Mouse (Mus musculus) embryonic facial prominence, embryonic 13.5 days (tissue): Measurements from ENCODE around the gene Gnl1. TPM values are rescaled to one million over a fixed set of nuclear protein-coding genes. Genes with fewer than 3 reads are reported as not detected.

Experiments used
- ATAC-seq: fragments of 200-750 bp; cut with Nextera tagmentation; 2 replicates; pipeline ENCODE4 v1.8.0; 2017; ENCODE audit warnings: low read depth; ENCODE audit not compliant: insufficient number of reproducible peaks, insufficient read depth, low FRiP score, low TSS enrichment
- H3K27ac ChIP-seq: fragments of 300-500 bp; sonication (generic); 2 replicates; pipeline ENCODE4 v1.5.1; 2015; ENCODE audit warnings: moderate library complexity, mild to moderate bottlenecking, inconsistent platforms
- H3K27me3 ChIP-seq: fragments of 300-500 bp; sonication (generic); 2 replicates; pipeline ENCODE4 v1.6.1; 2015; ENCODE audit warnings: mild to moderate bottlenecking, inconsistent platforms
- H3K36me3 ChIP-seq: fragments of 300-500 bp; sonication (generic); 2 replicates; pipeline ENCODE4 v1.6.1; 2015; ENCODE audit warnings: mild to moderate bottlenecking, inconsistent platforms
- H3K4me1 ChIP-seq: fragments of 300-500 bp; sonication (generic); 2 replicates; pipeline ENCODE4 v1.6.1; 2015; ENCODE audit warnings: inconsistent platforms
- H3K4me2 ChIP-seq: fragments of 300-500 bp; sonication (generic); 2 replicates; pipeline ENCODE4 v1.6.1; 2015; ENCODE audit warnings: moderate library complexity, mild to moderate bottlenecking, inconsistent platforms
- H3K4me3 ChIP-seq: fragments of 300-500 bp; sonication (generic); 2 replicates; pipeline ENCODE4 v1.5.1; 2015; ENCODE audit warnings: mild to moderate bottlenecking, inconsistent platforms
- H3K9ac ChIP-seq: fragments of 300-500 bp; sonication (generic); 2 replicates; pipeline ENCODE4 v1.6.1; 2015; ENCODE audit warnings: mild to moderate bottlenecking, inconsistent platforms
- H3K9me3 ChIP-seq: fragments of 300-500 bp; sonication (generic); 2 replicates; pipeline ENCODE4 v1.6.1; 2016; ENCODE audit warnings: inconsistent platforms
- WGBS: fragments of 180-500 bp; shearing (Covaris S2); methylation state at CpG from one replicate; pipeline ENCODE4 v1.1.7; 2015; ENCODE audit warnings: mixed read lengths; 5-methylcytosine and 5-hydroxymethylcytosine counted together
- polyA plus RNA-seq: library from polyadenylated mRNA; unstranded; fragments of >200 nt; fragmentation: Nextera tagmentation; extraction: Ambion mirVana; gene quantifications from 2 replicates; pipeline ENCODE4 v1.2.1, GENCODE M21; 2015

Gnl1 gene
- polyA plus RNA-seq, 1 experiment from 2014 or later = 64.8 TPM

GRCm38 (mm10) chr17:35963279-35963678, 16.4 kb upstream of the Gnl1 start:
- Histone ChIP-seq H3K4me3 (no peak overlapping the region), H3K4me2 (no peak overlapping the region), H3K9ac (no peak overlapping the region), H3K27ac (no peak overlapping the region), H3K4me1 (peaks cover 7% of the 10 kb centered on the region), H3K27me3 (no peaks in the 10 kb centered on the region), H3K9me3 (no peaks in the 10 kb centered on the region), H3K36me3 (peaks cover 75% of the 10 kb centered on the region)
- ATAC-seq = no peak
- 81% methylated on average over 10 of the region's 10 CpGs for WGBS

GRCm38 (mm10) chr17:35967621-35968020, 12.0 kb upstream of the Gnl1 start:
- ATAC-seq = no peak
- Histone ChIP-seq H3K4me1 (peaks cover 21% of the 10 kb centered on the region), H3K27me3 (no peaks in the 10 kb centered on the region), H3K36me3 (peaks cover 38% of the 10 kb centered on the region), H3K4me3 (no peak overlapping the region), H3K9ac (no peak overlapping the region), H3K27ac (no peak overlapping the region), H3K9me3 (no peaks in the 10 kb centered on the region), H3K4me2 (no peak overlapping the region)
- 91% methylated on average over 2 of the region's 2 CpGs for WGBS

GRCm38 (mm10) chr17:35969418-35970389, 9.9 kb upstream of the Gnl1 start, which contains the start of gene Abcf1:
Gene Abcf1, minus strand, starts transcription at chr17:35969761.
- no peaks in the 10 kb centered on the region for H3K9me3 ChIP-seq
- H3K4me2 ChIP-seq = peak within 1 kb of the TSS; percentile 88
- peaks cover 34% of the 10 kb centered on the region for H3K36me3 ChIP-seq
- H3K9ac ChIP-seq = peak within 1 kb of the TSS; percentile 93
- peak within 1 kb of the TSS; percentile 75 for H3K27ac ChIP-seq
- H3K4me1 ChIP-seq = peaks cover 21% of the 10 kb centered on the region
- under 1% methylated on average over 66 of the region's 68 CpGs for WGBS
- peak within 1 kb of the TSS; percentile 92 for H3K4me3 ChIP-seq
- no peaks in the 10 kb centered on the region for H3K27me3 ChIP-seq
- peak; percentile 92 for ATAC-seq

GRCm38 (mm10) chr17:35972131-35972530, 7.5 kb upstream of the Gnl1 start:
- H3K9ac ChIP-seq = no peak overlapping the region
- no peaks in the 10 kb centered on the region for H3K9me3 ChIP-seq
- H3K27ac ChIP-seq = no peak overlapping the region
- H3K27me3 ChIP-seq = no peaks in the 10 kb centered on the region
- 63% methylated on average over 1 of the region's 1 CpGs for WGBS
- no peak overlapping the region for H3K4me3 ChIP-seq
- ATAC-seq = no peak
- peaks cover 34% of the 10 kb centered on the region for H3K36me3 ChIP-seq
- H3K4me2 ChIP-seq = no peak overlapping the region
- peaks cover 21% of the 10 kb centered on the region for H3K4me1 ChIP-seq

- Histone ChIP-seq H3K27ac (peak overlapping the region; percentile 97), H3K9ac (peak overlapping the region; percentile 91), H3K4me2 (peak overlapping the region; percentile 83), H3K4me3 (peak overlapping the region; percentile 97), H3K36me3 (peaks cover 46% of the 10 kb centered on the region), H3K27me3 (no peaks in the 10 kb centered on the region), H3K4me1 (peaks cover 20% of the 10 kb centered on the region), H3K9me3 (no peaks in the 10 kb centered on the region)
- ATAC-seq = peak; percentile 61
- WGBS = under 1% methylated on average over 41 of the region's 41 CpGs
Measured at GRCm38 (mm10) chr17:35978811-35979400, 745 bp upstream of the Gnl1 start.

- peak overlapping the region; percentile 91 for H3K9ac ChIP-seq
- H3K27ac ChIP-seq = peak overlapping the region; percentile 97
- WGBS = 1% methylated on average over 26 of the region's 29 CpGs
- H3K4me1 ChIP-seq = peaks cover 20% of the 10 kb centered on the region
- no peaks in the 10 kb centered on the region for H3K9me3 ChIP-seq
- no peaks in the 10 kb centered on the region for H3K27me3 ChIP-seq
- H3K4me3 ChIP-seq = peak overlapping the region; percentile 97
- peak overlapping the region; percentile 83 for H3K4me2 ChIP-seq
- peak; percentile 15; the same call in 1 of the 2 replicates for ATAC-seq
- peaks cover 42% of the 10 kb centered on the region for H3K36me3 ChIP-seq
Measured at GRCm38 (mm10) chr17:35980363-35980754, 708 bp downstream of the Gnl1 start.

- ATAC-seq = no peak
- Histone ChIP-seq H3K9ac (peak overlapping the region; percentile 91), H3K27ac (no peak overlapping the region), H3K36me3 (peaks cover 51% of the 10 kb centered on the region), H3K4me1 (peaks cover 20% of the 10 kb centered on the region), H3K27me3 (no peaks in the 10 kb centered on the region), H3K4me3 (peak overlapping the region; percentile 97; the same call in 1 of the 2 replicates), H3K4me2 (no peak overlapping the region), H3K9me3 (no peaks in the 10 kb centered on the region)
- 93% methylated on average over 9 of the region's 9 CpGs for WGBS
Measured at GRCm38 (mm10) chr17:35981776-35982175, 2.1 kb downstream of the Gnl1 start.

- no peak for ATAC-seq
- WGBS = 45% methylated on average over 10 of the region's 10 CpGs
- no peak overlapping the region for H3K4me2 ChIP-seq
- no peaks in the 10 kb centered on the region for H3K27me3 ChIP-seq
- H3K9ac ChIP-seq = no peak overlapping the region
- peaks cover 12% of the 10 kb centered on the region for H3K4me1 ChIP-seq
- peaks cover 32% of the 10 kb centered on the region for H3K36me3 ChIP-seq
- H3K9me3 ChIP-seq = no peaks in the 10 kb centered on the region
- H3K4me3 ChIP-seq = no peak overlapping the region
- no peak overlapping the region for H3K27ac ChIP-seq
Measured at GRCm38 (mm10) chr17:35991781-35992180, 12.1 kb downstream of the Gnl1 start.

GRCm38 (mm10) chr17:35993675-35994074, 14.0 kb downstream of the Gnl1 start:
- Histone ChIP-seq H3K9ac (no peak overlapping the region), H3K27ac (no peak overlapping the region), H3K4me1 (peaks cover 19% of the 10 kb centered on the region), H3K4me2 (peak overlapping the region; percentile 79), H3K36me3 (peaks cover 13% of the 10 kb centered on the region), H3K4me3 (peak overlapping the region; percentile 62; the same call in 1 of the 2 replicates), H3K27me3 (no peaks in the 10 kb centered on the region), H3K9me3 (no peaks in the 10 kb centered on the region)
- peak; percentile 73 for ATAC-seq
- 9% methylated on average over 17 of the region's 17 CpGs for WGBS

GRCm38 (mm10) chr17:35994175-35994878, 14.7 kb downstream of the Gnl1 start:
- H3K4me2 ChIP-seq = peak overlapping the region; percentile 79
- peaks cover 19% of the 10 kb centered on the region for H3K4me1 ChIP-seq
- no peaks in the 10 kb centered on the region for H3K27me3 ChIP-seq
- ATAC-seq = peak; percentile 44; the same call in 1 of the 2 replicates
- peak overlapping the region; percentile 62 for H3K4me3 ChIP-seq
- WGBS = 3% methylated on average over 31 of the region's 31 CpGs
- H3K9me3 ChIP-seq = no peaks in the 10 kb centered on the region
- H3K27ac ChIP-seq = 0 out of 2 replicates have a peak overlapping the region, but pooled peaks have one; percentile 35
- peak overlapping the region; percentile 73 for H3K9ac ChIP-seq
- peaks cover 6% of the 10 kb centered on the region for H3K36me3 ChIP-seq

GRCm38 (mm10) chr17:35994879-35995240, 15.2 kb downstream of the Gnl1 start:
- 3% methylated on average over 14 of the region's 14 CpGs for WGBS
- H3K27ac ChIP-seq = 0 out of 2 replicates have a peak overlapping the region, but pooled peaks have one; percentile 35

More at GRCm38 (mm10) chr17:35994879-35995240, 15.2 kb downstream of the Gnl1 start:
- Histone ChIP-seq H3K9ac (peak overlapping the region; percentile 73), H3K4me1 (peaks cover 19% of the 10 kb centered on the region), H3K27me3 (no peaks in the 10 kb centered on the region), H3K4me2 (peak overlapping the region; percentile 79), H3K9me3 (no peaks in the 10 kb centered on the region), H3K4me3 (peak overlapping the region; percentile 62), H3K36me3 (peaks cover under 1% of the 10 kb centered on the region)
- no peak for ATAC-seq
